Mouse (Mus musculus): Measurements from ENCODE around the gene Grin2b.

GRCm38 (mm10) chr6:135970716-135971318 is 202.5 kb downstream of the Grin2b start:
- TF ChIP-seq CTCF (IDR thresholded peaks at IDR 0.05; ENCODE audit: borderline replicate concordance, extremely low read depth, insufficient read depth, insufficient read length) (no peak), POLR2A (IDR thresholded peaks at IDR 0.05; ENCODE audit: borderline replicate concordance, extremely low read depth, insufficient read depth, insufficient read length, poor library complexity, severe bottlenecking) (no peak)

All from brain, embryonic 14.5 days (tissue).